Mouse (Mus musculus) hindbrain, embryonic 11.5 days (tissue): ENCODE measurements around the gene Surf4. TPM values are rescaled to one million over a fixed set of nuclear protein-coding genes. Genes with fewer than 3 reads are reported as not detected.

Experiments
- ATAC-seq: fragments of 200-750 bp; cut with Nextera tagmentation; 2 replicates; pipeline ENCODE4 v1.8.0; 2017; ENCODE audit warnings: mild to moderate bottlenecking, moderate TSS enrichment, moderate library complexity; ENCODE audit not compliant: low FRiP score
- DNase-seq: peaks from one replicate; pipeline ENCODE4 v3.0.0-alpha.2; 2015; ENCODE audit warnings: low spot score
- H3K27ac ChIP-seq: fragments of 300-500 bp; sonication (generic); 2 replicates; pipeline ENCODE4 v1.5.1; 2014; ENCODE audit warnings: mild to moderate bottlenecking, low read depth, low read length
- H3K27me3 ChIP-seq: fragments of 300-500 bp; sonication (generic); 2 replicates; pipeline ENCODE4 v1.6.1; 2014; ENCODE audit warnings: mild to moderate bottlenecking, low read length, moderate library complexity, mixed read lengths; ENCODE audit not compliant: control insufficient read depth, insufficient read depth
- H3K36me3 ChIP-seq: fragments of 300-500 bp; sonication (generic); 2 replicates; pipeline ENCODE4 v1.6.1; 2014; ENCODE audit warnings: mild to moderate bottlenecking, low read length, moderate library complexity, mixed read lengths; ENCODE audit not compliant: control insufficient read depth, insufficient read depth
- H3K4me1 ChIP-seq: fragments of 300-500 bp; sonication (generic); replicated peaks from 2 replicates; pipeline ENCODE4 v1.6.1; 2014; ENCODE audit warnings: low read length, mixed read lengths; ENCODE audit not compliant: control insufficient read depth, insufficient read depth
- H3K4me2 ChIP-seq: fragments of 300-500 bp; sonication (generic); replicated peaks from 2 replicates; pipeline ENCODE4 v1.6.1; 2014; ENCODE audit warnings: mild to moderate bottlenecking, low read depth, low read length
- H3K4me3 ChIP-seq: fragments of 300-500 bp; sonication (generic); 2 replicates; pipeline ENCODE4 v1.5.1; 2014; ENCODE audit warnings: low read depth, low read length
- H3K9ac ChIP-seq: fragments of 300-500 bp; sonication (generic); 2 replicates; pipeline ENCODE4 v1.6.1; 2014; ENCODE audit warnings: low read depth, low read length
- H3K9me3 ChIP-seq: fragments of 300-500 bp; sonication (generic); 2 replicates; pipeline ENCODE4 v1.6.1; 2016; ENCODE audit warnings: low read length; ENCODE audit not compliant: control insufficient read depth
- WGBS: fragments of 180-500 bp; shearing (Covaris S2); extraction: QIAGEN DNeasy Blood & Tissue Kit; methylation state at CpG from one replicate; pipeline ENCODE4 v1.1.7; 2014; 5-methylcytosine and 5-hydroxymethylcytosine counted together
- polyA plus RNA-seq: library from polyadenylated mRNA; unstranded; fragments of >200 nt; fragmentation: Nextera tagmentation; extraction: Ambion mirVana; gene quantifications from 2 replicates; pipeline ENCODE4 v1.2.1, GENCODE M21; 2014

Gene Surf4
- polyA plus RNA-seq, 1 experiment from 2014 or later, result 140 TPM

- DNase-seq, result no peak
Measured at GRCm38 (mm10) chr2:26957488-26957859, 23.7 kb upstream of the Surf4 start.

GRCm38 (mm10) chr2:26956811-26957487 is 23.2 kb upstream of the Surf4 start:
- H3K4me3 ChIP-seq, result no peak overlapping the region

More at GRCm38 (mm10) chr2:26957488-26957859, 23.7 kb upstream of the Surf4 start:
- H3K4me1 ChIP-seq, result no peaks in the 10 kb centered on the region
- H3K27me3 ChIP-seq, result no peaks in the 10 kb centered on the region
- no peak for ATAC-seq
- no peak overlapping the region for H3K4me3 ChIP-seq
- no peak overlapping the region for H3K27ac ChIP-seq
- H3K36me3 ChIP-seq, result peaks cover 14% of the 10 kb centered on the region
- no peak overlapping the region for H3K9ac ChIP-seq
- no peak overlapping the region for H3K4me2 ChIP-seq
- H3K9me3 ChIP-seq, result no peaks in the 10 kb centered on the region
- 91% methylated on average over 2 of the region's 2 CpGs for WGBS

GRCm38 (mm10) chr2:26954735-26955395 is 21.1 kb upstream of the Surf4 start:
- Histone ChIP-seq H3K4me3 (no peak overlapping the region), H3K4me1 (no peaks in the 10 kb centered on the region), H3K9me3 (no peaks in the 10 kb centered on the region), H3K27me3 (no peaks in the 10 kb centered on the region), H3K27ac (no peak overlapping the region), H3K4me2 (no peak overlapping the region), H3K36me3 (peaks cover 9% of the 10 kb centered on the region), H3K9ac (no peak overlapping the region)
- no peak for ATAC-seq
- 85% methylated on average over 2 of the region's 2 CpGs for WGBS
- no peak for DNase-seq

More at GRCm38 (mm10) chr2:26956811-26957487, 23.2 kb upstream of the Surf4 start:
- ATAC-seq, result no peak
- DNase-seq, result no peak
- Histone ChIP-seq H3K36me3 (peaks cover 14% of the 10 kb centered on the region), H3K4me2 (no peak overlapping the region), H3K9ac (no peak overlapping the region), H3K4me1 (no peaks in the 10 kb centered on the region), H3K27me3 (no peaks in the 10 kb centered on the region), H3K27ac (no peak overlapping the region), H3K9me3 (no peaks in the 10 kb centered on the region)
- WGBS, result 95% methylated on average over 12 of the region's 12 CpGs

- no peak overlapping the region for H3K27ac ChIP-seq
- DNase-seq (no peak), ATAC-seq (no peak)
- no peak overlapping the region for H3K4me2 ChIP-seq
- H3K27me3 ChIP-seq, result no peaks in the 10 kb centered on the region
- no peak overlapping the region for H3K9ac ChIP-seq
- no peaks in the 10 kb centered on the region for H3K4me1 ChIP-seq
- no peak overlapping the region for H3K4me3 ChIP-seq
- WGBS, result 94% methylated on average over 8 of the region's 8 CpGs
- H3K36me3 ChIP-seq, result peaks cover 7% of the 10 kb centered on the region
- no peaks in the 10 kb centered on the region for H3K9me3 ChIP-seq
Measured at GRCm38 (mm10) chr2:26952866-26953265, 19.1 kb upstream of the Surf4 start.

GRCm38 (mm10) chr2:26952193-26952592 is 18.5 kb upstream of the Surf4 start:
- no peak overlapping the region for H3K4me2 ChIP-seq
- H3K36me3 ChIP-seq, result peaks cover 7% of the 10 kb centered on the region
- WGBS, result 99% methylated on average over 4 of the region's 4 CpGs
- no peak overlapping the region for H3K9ac ChIP-seq
- no peak overlapping the region for H3K27ac ChIP-seq
- ATAC-seq, result no peak
- H3K4me1 ChIP-seq, result no peaks in the 10 kb centered on the region
- DNase-seq, result no peak
- H3K27me3 ChIP-seq, result no peaks in the 10 kb centered on the region
- no peak overlapping the region for H3K4me3 ChIP-seq
- no peaks in the 10 kb centered on the region for H3K9me3 ChIP-seq

GRCm38 (mm10) chr2:26951346-26951905 is 17.7 kb upstream of the Surf4 start:
- no peak overlapping the region for H3K4me3 ChIP-seq
- WGBS, result 88% methylated on average over 8 of the region's 8 CpGs
- no peak for ATAC-seq
- H3K27me3 ChIP-seq, result no peaks in the 10 kb centered on the region
- no peak overlapping the region for H3K27ac ChIP-seq
- no peaks in the 10 kb centered on the region for H3K4me1 ChIP-seq
- DNase-seq, result no peak
- no peak overlapping the region for H3K4me2 ChIP-seq
- peaks cover 4% of the 10 kb centered on the region for H3K36me3 ChIP-seq
- no peak overlapping the region for H3K9ac ChIP-seq
- H3K9me3 ChIP-seq, result no peaks in the 10 kb centered on the region

- WGBS, result 94% methylated on average over 2 of the region's 2 CpGs
Measured at GRCm38 (mm10) chr2:26950411-26950810, 16.7 kb upstream of the Surf4 start.

GRCm38 (mm10) chr2:26943253-26943652 is 9.5 kb upstream of the Surf4 start:
- Histone ChIP-seq H3K36me3 (no peaks in the 10 kb centered on the region), H3K9ac (no peak overlapping the region), H3K4me1 (no peaks in the 10 kb centered on the region), H3K4me2 (no peak overlapping the region), H3K27ac (no peak overlapping the region), H3K9me3 (no peaks in the 10 kb centered on the region), H3K4me3 (no peak overlapping the region), H3K27me3 (no peaks in the 10 kb centered on the region)
- 84% methylated on average over 3 of the region's 3 CpGs for WGBS
- no peak for DNase-seq
- ATAC-seq, result no peak

More at GRCm38 (mm10) chr2:26950411-26950810, 16.7 kb upstream of the Surf4 start:
- ATAC-seq, result no peak
- Histone ChIP-seq H3K4me3 (no peak overlapping the region), H3K27ac (no peak overlapping the region), H3K9ac (no peak overlapping the region), H3K36me3 (peaks cover 2% of the 10 kb centered on the region), H3K4me2 (no peak overlapping the region), H3K9me3 (no peaks in the 10 kb centered on the region), H3K27me3 (no peaks in the 10 kb centered on the region), H3K4me1 (no peaks in the 10 kb centered on the region)
- DNase-seq, result no peak

- ATAC-seq (no peak), DNase-seq (no peak)
- no peak overlapping the region for H3K9ac ChIP-seq
- no peak overlapping the region for H3K4me3 ChIP-seq
- no peaks in the 10 kb centered on the region for H3K9me3 ChIP-seq
- no peaks in the 10 kb centered on the region for H3K4me1 ChIP-seq
- no peaks in the 10 kb centered on the region for H3K36me3 ChIP-seq
- H3K27me3 ChIP-seq, result no peaks in the 10 kb centered on the region
- WGBS, result 45% methylated on average over 5 of the region's 5 CpGs
- no peak overlapping the region for H3K27ac ChIP-seq
- no peak overlapping the region for H3K4me2 ChIP-seq
Measured at GRCm38 (mm10) chr2:26941539-26941938, 7.8 kb upstream of the Surf4 start.
